Mouse (Mus musculus) right cerebral cortex, adult 18-20 months (tissue): ENCODE data around the gene Defa32.
"Not testable (repeated sequence)": the region's sequence is repeated elsewhere in the genome, so short reads cannot be mapped to it uniquely, and the experiment has no call there.

ENCODE experiments used
- DNase-seq: peaks from one replicate; pipeline ENCODE4 v3.0.0; 2022; ENCODE audit warnings: mixed read lengths

The Defa32 gene

DNA sequence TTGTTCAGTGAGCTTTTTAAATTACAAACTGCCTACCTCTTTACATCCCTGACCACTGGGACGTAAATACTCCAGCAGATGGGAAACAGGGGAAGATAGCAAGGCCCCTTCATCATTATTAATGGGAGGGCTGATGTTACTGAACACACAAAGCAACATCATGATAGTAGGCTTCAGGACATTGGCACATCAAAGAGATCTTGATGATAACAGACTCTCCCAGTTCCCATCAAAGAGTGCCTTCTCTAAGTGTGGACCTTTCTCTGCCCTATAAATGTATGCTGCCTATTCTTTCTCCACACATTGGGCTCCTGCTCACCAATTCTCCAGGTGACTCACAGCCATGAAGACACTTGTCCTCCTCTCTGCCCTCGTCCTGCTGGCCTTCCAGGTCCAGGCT is at the start of gene Defa32:
Defa32 (plus strand) TSS at position 301 of the 400 bp plus-strand sequence.
- DNase-seq, result not testable (repeated sequence)

GRCm38 (mm10) chr8:21508958-21509357 is 19.9 kb upstream of the Defa32 start, which contains the start of gene Defa20:
Gene Defa20, plus strand, starts transcription at chr8:21509258.
- DNase-seq, result not testable (repeated sequence)

DNA sequence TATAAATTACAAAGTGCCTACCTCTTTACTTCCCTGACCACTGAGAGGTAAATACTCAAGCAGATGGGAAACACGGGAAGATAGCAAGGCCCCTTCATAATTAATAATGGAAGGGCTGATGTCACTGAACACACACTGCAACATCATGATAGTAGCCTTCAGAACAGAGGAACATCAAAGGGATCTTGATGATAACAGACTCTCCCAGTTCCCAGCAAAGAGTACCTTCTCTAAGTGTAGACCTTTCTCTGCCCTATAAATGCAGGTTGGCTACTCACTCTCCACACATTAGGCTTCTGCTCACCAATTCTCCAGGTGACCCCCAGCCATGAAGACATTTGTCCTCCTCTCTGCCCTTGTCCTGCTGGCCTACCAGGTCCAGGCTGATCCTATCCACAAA is 36.3 kb downstream of the Defa32 start, which contains the start of gene Defa37:
Defa37 (plus strand) TSS at position 301 of the 400 bp plus-strand sequence.
- not testable (repeated sequence) for DNase-seq
